Mouse (Mus musculus): ENCODE measurements around the gene Mllt6.
"Not testable (repeated sequence)": the region's sequence is repeated elsewhere in the genome, so short reads cannot be mapped to it uniquely, and the experiment has no call there.

The Mllt6 gene

GRCm38 (mm10) chr11:97662893-97663527, at the start of gene Mllt6:
Mllt6 (plus strand) TSS chr11:97663414.
- no peak for DNase-seq (ENCODE audit: low read depth, low spot score)

GRCm38 (mm10) chr11:97615276-97615675, 47.9 kb upstream of the Mllt6 start:
- DNase-seq (ENCODE audit: low read depth, low spot score) = no peak

GRCm38 (mm10) chr11:97618368-97618767, 44.8 kb upstream of the Mllt6 start:
- peak; percentile 61 for DNase-seq (ENCODE audit: low read depth, low spot score)

GRCm38 (mm10) chr11:97619391-97619795, 43.8 kb upstream of the Mllt6 start:
- no peak for DNase-seq (ENCODE audit: low read depth, low spot score)

- DNase-seq (ENCODE audit: low read depth, low spot score) = peak; percentile 84
Measured at GRCm38 (mm10) chr11:97622440-97622839, 40.8 kb upstream of the Mllt6 start.

- no peak for DNase-seq (ENCODE audit: low read depth, low spot score)
Measured at GRCm38 (mm10) chr11:97623166-97623565, 40.0 kb upstream of the Mllt6 start.

- DNase-seq (ENCODE audit: low read depth, low spot score) = peak; percentile 77
Measured at GRCm38 (mm10) chr11:97625551-97625950, 37.7 kb upstream of the Mllt6 start.

- DNase-seq (ENCODE audit: low read depth, low spot score) = peak; percentile 66
Measured at GRCm38 (mm10) chr11:97626431-97626830, 36.8 kb upstream of the Mllt6 start.

GRCm38 (mm10) chr11:97626850-97627249, 36.4 kb upstream of the Mllt6 start:
- peak; percentile 97 for DNase-seq (ENCODE audit: low read depth, low spot score)

GRCm38 (mm10) chr11:97627556-97628302, 35.5 kb upstream of the Mllt6 start:
- no peak for DNase-seq (ENCODE audit: low read depth, low spot score)

- DNase-seq (ENCODE audit: low read depth, low spot score) = no peak
Measured at GRCm38 (mm10) chr11:97628303-97628567, 35.0 kb upstream of the Mllt6 start.

- DNase-seq (ENCODE audit: low read depth, low spot score) = peak; percentile 47
Measured at GRCm38 (mm10) chr11:97628568-97629518, 34.4 kb upstream of the Mllt6 start.

GRCm38 (mm10) chr11:97629576-97629975, 33.6 kb upstream of the Mllt6 start, which contains the start of gene Epop:
Epop (minus strand) TSS chr11:97629702.
- DNase-seq (ENCODE audit: low read depth, low spot score) = peak; percentile 95

- DNase-seq (ENCODE audit: low read depth, low spot score) = no peak
Measured at GRCm38 (mm10) chr11:97631046-97631445, 32.2 kb upstream of the Mllt6 start.

GRCm38 (mm10) chr11:97631500-97631899, 31.7 kb upstream of the Mllt6 start:
- no peak for DNase-seq (ENCODE audit: low read depth, low spot score)

- peak; percentile 88 for DNase-seq (ENCODE audit: low read depth, low spot score)
Measured at GRCm38 (mm10) chr11:97631938-97632337, 31.3 kb upstream of the Mllt6 start.

- DNase-seq (ENCODE audit: low read depth, low spot score) = not testable (repeated sequence)
Measured at GRCm38 (mm10) chr11:97632440-97632839, 30.8 kb upstream of the Mllt6 start.

- peak; percentile 93 for DNase-seq (ENCODE audit: low read depth, low spot score)
Measured at GRCm38 (mm10) chr11:97635468-97636019, 27.7 kb upstream of the Mllt6 start.

GRCm38 (mm10) chr11:97641668-97642067, 21.5 kb upstream of the Mllt6 start:
- DNase-seq (ENCODE audit: low read depth, low spot score) = no peak

GRCm38 (mm10) chr11:97642746-97643145, 20.5 kb upstream of the Mllt6 start:
- DNase-seq (ENCODE audit: low read depth, low spot score) = no peak

- no peak for DNase-seq (ENCODE audit: low read depth, low spot score)
Measured at GRCm38 (mm10) chr11:97643380-97644055, 19.7 kb upstream of the Mllt6 start.
